Mouse (Mus musculus) NIH3T3 (cell line): ENCODE data around the gene Mettl17.
"Not testable (repeated sequence)": the region's sequence is repeated elsewhere in the genome, so short reads cannot be mapped to it uniquely, and the experiment has no call there.

Experiments
- DNase-seq: peaks from one replicate; pipeline ENCODE4 v3.0.0-alpha.2; 2012; ENCODE audit warnings: low read depth

Mettl17 gene

DNA sequence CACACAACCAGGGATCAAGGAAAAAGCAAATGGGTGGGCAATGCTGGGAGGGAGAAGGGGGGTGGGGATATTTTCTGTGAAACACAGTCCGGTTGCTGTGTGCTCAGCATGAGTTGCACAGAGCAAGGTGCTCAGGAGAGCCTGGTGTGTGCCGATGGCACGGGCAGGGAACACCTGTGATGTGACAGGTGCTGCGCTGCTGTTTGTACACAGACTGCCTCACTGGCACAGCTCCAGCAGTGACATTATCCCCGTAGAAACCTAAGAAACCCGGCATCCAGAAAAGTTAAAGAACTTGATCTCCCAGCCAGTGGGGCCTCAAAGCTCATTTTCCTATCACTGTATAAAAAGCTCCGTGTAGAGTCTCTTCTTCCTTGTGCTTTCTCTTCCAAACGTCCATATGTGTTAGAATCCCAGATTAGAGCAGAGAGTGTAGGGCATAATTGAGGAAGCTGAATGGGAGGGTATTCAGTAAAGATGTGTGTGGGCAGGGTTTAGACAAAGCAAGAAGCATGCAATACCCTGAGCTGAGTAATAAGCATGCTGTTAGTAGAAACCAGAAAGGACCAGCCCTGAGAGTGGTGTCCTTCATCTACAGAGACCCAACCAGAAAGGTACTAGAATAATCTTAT lies 12.0 kb downstream of the Mettl17 start:
- DNase-seq: no peak

DNA sequence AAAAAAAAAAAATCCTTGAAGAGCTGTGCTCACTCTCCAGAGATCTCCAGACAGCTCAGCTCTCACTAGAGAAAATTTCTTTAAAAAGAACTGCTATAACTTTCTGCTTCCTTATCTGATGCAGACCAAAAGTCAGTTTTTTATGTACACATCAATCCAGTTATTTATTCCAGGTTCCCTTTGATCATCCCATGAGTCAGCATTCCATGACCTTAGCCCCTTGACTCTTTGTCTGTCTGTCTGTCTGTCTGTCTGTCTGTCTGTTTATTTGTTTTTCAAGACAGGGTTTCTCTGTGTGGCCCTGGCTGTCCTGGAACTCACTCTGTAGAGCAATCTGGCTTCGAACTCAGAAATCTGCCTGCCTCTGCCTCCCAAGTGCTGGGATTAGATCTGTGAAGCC lies 14.7 kb downstream of the Mettl17 start:
- no peak for DNase-seq

GRCm38 (mm10) chr14:51902806-51903710 lies 18.4 kb downstream of the Mettl17 start:
- DNase-seq: peak; percentile 77

GRCm38 (mm10) chr14:51903782-51904181 lies 19.1 kb downstream of the Mettl17 start:
- no peak for DNase-seq

DNA sequence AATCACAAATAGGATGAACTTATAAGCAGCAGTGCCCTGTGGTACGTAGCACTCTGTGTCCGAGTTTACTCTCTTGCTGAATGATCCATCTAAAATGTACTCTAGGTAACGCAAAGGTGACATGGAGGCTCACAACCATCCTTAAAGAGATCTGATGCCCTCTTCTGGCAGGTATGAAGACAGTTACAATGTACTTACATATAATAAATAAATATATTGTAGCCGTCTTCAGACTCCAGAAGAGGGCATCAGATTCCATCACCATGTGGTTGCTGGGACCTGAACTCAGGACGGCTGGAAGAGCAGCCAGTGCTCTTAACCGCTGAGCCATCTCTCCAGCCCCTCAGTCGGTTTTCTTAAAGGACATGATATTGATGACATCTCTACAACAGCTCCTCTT lies 20.1 kb downstream of the Mettl17 start:
- DNase-seq: peak; percentile 11

DNA sequence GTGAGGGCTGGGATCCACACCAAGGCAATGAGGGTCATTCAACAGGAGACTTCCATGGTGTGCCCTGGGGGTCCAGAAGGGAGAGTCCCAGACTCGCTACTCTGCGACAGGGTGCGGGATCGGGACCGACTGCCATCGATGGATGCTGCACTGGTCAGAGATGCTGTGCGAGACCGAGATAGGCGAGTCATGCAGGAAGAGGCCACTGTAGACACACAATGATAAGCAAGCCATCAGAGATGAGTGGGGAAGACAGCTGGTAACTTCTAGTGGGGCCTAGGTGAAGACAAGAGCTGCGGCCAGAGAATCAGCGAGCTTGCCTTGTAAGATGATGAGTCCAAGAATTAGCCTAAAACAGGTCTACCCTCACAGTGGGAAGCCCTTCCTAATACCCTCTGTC lies 21.5 kb downstream of the Mettl17 start:
- no peak for DNase-seq

DNA sequence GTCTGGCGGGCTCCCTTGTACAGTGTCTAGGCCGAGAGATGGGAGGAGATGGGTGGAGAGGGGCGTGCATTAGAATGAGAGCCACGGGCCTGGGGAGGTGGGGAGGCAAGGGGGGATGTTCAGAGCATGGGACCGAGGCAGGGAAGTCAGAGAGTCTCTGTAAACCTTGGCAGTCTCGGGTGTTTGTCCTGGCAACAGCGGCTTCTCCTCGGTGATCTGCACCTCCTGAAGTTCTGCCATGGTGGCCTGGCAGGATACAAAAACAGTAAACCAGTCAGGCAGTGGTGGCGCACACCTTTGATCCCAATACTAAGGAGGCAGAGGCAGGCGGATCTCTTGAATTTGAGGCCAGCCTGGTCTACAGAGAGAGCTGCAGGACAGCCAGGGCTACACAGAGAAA lies 26.7 kb downstream of the Mettl17 start:
- DNase-seq: no peak

GRCm38 (mm10) chr14:51912391-51913061 lies 27.9 kb downstream of the Mettl17 start:
- no peak for DNase-seq

DNA sequence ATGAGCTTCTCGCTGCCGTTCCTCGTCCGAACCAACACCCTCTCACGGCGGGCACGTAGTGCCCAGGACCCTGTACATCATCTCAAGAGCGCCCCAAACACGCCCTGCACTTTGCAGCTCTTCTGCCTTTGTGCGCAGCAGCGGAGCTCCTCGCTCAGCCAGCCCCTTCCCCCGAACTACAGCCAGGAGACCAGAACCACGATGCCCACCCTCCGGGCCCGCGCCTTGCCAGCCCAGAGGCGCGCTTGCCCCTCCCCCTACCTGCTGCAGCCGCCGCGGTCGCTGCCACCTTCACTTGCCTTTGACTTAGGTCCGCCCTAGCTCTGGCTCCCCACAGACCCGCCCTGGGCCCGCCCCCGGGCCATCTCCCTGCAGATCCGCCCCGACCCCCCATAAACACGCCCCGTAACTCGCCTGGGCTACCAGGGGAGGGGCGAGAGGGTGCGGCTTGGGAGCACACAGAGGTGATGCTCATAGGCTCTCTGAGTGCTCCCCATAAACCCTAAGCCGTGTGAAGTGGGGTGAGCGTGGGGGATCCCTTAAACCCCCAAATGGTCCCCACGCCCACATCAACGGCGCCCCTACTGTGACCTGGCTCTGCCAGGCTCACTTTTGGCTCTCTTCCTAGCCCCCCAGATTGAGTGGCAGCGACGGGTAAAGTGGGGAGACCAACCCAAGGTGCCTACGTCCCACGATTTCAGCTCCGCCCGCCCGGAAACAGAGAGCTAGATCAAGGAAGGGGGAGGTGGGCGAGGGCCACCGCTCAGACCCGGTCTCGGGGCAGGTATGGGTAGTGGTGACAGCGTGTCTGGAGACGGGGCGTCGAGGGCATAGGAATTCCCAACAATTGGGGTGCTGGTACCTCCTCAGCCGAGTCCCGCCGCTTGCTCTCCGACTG lies 28.7 kb downstream of the Mettl17 start:
- no peak for DNase-seq

GRCm38 (mm10) chr14:51913960-51914762 lies 29.5 kb downstream of the Mettl17 start, which contains the start of gene Ndrg2:
Gene Ndrg2 (minus strand): TSS chr14:51914158.
- DNase-seq: peak; percentile 7

DNA sequence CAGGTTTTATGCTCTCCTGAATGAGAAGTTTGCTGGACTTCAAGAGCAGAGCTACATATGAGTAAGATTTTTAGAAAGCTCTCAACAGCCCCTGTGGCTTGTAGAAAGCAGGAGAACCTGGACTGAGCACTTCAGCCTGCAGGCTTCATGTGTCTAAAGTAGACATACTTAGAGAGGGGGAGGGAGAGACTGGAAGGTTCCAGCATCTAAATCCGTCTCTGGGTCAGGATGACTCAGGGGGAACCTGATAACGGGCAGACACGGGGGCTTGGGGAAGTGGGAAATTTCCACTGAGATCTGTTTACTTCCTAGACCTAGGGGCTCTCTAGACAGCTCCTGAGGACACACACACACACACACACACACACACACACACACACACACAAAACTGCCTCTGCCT lies 30.4 kb downstream of the Mettl17 start:
- peak; percentile 20 for DNase-seq

DNA sequence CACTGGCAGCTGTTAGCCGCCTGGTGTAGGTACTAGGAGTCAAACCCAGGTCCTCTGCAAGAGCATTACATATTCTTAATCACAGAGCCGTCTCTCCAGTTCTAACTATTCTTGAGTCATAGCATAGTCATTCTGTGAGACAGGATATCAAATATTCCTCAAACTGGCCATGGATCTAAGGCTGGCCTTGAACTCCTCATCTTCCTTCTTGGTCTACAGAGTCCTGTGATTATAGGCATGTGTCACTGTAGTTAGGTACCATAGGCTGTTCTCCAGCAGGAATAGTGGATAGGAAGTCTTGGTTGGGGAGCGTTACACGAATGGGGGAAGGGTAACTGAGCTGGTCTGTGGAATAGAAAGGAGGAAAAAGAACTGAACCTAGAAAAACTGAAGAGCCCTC lies 31.9 kb downstream of the Mettl17 start:
- no peak for DNase-seq

DNA sequence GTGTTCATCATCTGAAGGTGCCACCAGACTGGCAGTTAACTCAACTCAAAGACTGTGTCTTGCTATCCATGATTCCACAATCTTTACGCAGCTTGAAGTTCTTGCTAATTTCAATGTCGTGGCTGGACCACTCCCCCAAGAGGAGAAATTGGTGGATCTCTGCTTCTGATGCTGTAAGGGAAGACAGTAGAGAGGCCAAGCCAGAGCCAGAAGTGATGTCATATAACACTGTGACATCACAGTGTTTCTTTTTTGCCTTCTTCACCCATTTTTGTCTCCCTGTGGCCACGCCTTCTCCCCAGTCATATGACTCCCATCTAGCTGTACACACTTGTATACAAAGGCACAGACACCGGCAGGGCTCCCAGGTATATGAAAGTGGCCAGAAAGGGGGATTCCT lies 33.5 kb downstream of the Mettl17 start, which contains the start of gene Tppp2:
TSS of gene Tppp2 (plus strand) at position 301 of the 400 bp plus-strand sequence.
- no peak for DNase-seq

GRCm38 (mm10) chr14:51918966-51919365 lies 34.3 kb downstream of the Mettl17 start:
- no peak for DNase-seq

DNA sequence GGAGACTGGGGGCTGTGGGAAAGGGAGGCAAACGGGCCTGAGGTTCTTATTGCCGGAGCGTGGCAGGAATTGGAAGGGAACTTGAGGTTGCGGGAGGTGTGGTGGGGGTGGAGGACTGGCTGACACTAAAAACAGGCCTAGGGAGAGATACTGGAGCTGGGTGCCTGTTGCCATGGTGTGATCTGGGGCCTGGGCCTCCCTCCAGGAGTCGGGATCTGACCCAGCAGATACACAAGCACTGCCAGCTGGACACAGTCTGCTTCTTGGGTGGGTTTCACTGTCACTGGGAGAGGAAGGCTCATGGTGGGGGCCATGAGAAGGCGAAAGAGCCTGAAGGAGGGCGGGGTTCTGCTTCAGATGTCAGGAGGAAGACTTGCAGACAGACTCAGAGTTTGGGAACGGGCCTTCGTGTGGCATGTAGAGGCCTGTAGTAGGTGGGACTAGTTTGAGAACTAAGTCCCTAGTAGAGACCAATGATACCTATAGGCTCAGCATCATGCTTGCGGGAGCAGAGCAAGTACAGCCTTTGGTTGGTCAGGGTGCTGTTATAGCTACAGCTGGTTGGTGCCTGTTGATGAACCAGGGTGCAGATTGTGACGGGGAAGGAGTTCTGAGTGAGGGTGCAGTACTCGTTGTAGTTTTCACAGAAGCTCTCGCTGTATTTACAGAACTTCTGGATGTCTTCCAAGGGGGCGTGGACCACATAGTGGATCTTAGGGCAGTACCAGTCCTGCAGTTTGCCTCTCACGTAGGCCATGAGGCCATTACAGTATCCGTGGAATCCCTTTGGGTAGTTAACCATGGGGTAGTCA lies 37.3 kb downstream of the Mettl17 start:
- no peak for DNase-seq

DNA sequence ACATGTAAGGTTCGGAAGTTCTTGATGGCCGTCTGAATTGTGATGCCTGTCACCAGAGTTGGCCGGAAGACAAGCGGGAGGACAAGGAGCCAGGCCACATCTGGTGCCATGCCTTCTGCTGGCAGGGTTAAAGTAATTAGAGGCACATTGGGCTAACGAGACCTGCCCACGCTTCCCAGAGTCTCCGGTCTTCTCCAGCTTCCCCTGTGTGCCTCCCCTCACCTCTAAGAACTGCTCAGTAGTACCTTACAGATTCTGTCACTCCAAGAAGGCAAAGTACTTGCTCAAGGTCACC lies 37.9 kb downstream of the Mettl17 start, which contains the start of gene Rnase13:
TSS of gene Rnase13 (minus strand) at position 203 of the 295 bp plus-strand sequence.
- DNase-seq: no peak

- no peak for DNase-seq
Measured at GRCm38 (mm10) chr14:51922910-51923309, 38.3 kb downstream of the Mettl17 start.

DNA sequence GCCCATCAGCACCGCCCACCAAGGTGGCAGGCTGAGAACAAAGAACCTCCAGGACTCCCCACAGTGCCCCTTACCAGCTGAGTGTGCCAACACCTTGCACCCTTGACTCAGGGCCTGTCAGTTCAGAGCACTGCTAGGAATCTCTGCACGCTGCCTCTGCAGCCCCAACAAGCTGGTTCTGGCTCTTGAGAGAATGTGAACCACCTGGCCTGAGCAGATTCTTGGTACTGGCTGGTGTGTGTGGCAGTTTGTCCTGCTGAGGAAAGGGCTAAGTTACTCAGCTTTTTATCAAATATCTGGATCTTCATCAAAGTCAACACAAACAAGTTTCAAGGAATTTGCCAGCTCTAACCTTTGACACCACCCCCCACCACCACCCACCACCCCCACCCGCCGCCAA lies 38.9 kb downstream of the Mettl17 start:
- DNase-seq: no peak

- DNase-seq: not testable (repeated sequence)
Measured at GRCm38 (mm10) chr14:51926930-51927329, 42.3 kb downstream of the Mettl17 start.
